Mouse (Mus musculus) lung, postnatal 0 days (tissue): ENCODE measurements at regions not wholly inside any gene's neighbourhood (a gene's known extent, or its start where the extent isn't known, plus 50 kb on each side); places are given as distances from the start of the nearest gene placed in this dataset.
A peak's percentile ranks its signal among the peaks of the same experiment; 100 is the strongest.

Source experiments
- ATAC-seq: fragments of 200-750 bp; cut with Nextera tagmentation; 2 replicates; pipeline ENCODE4 v1.8.0; 2017; ENCODE audit warnings: moderate library complexity
- DNase-seq: peaks from one replicate; pipeline ENCODE4 v3.0.0-alpha.2; 2016; ENCODE audit warnings: low spot score
- H3K27ac ChIP-seq: fragments of 300-500 bp; sonication (generic); 2 replicates; pipeline ENCODE4 v1.5.1; 2014; ENCODE audit warnings: antibody characterized with exemption, mild to moderate bottlenecking, low read length, mixed read lengths
- H3K27me3 ChIP-seq: fragments of 300-500 bp; sonication (generic); replicated peaks from 2 replicates; pipeline ENCODE4 v1.6.1; 2014; ENCODE audit warnings: low read length, mixed read lengths; ENCODE audit not compliant: insufficient read depth
- H3K36me3 ChIP-seq: fragments of 300-500 bp; sonication (generic); 2 replicates; pipeline ENCODE4 v1.6.1; 2014; ENCODE audit warnings: low read length, mixed read lengths; ENCODE audit not compliant: insufficient read depth
- H3K4me1 ChIP-seq: fragments of 300-500 bp; sonication (generic); 2 replicates; pipeline ENCODE4 v1.6.1; 2014; ENCODE audit warnings: antibody characterized with exemption, low read depth, low read length, mixed read lengths; ENCODE audit not compliant: insufficient read depth
- H3K4me2 ChIP-seq: fragments of 300-500 bp; sonication (generic); replicated peaks from 2 replicates; pipeline ENCODE4 v1.6.1; 2014; ENCODE audit warnings: low read depth, mild to moderate bottlenecking, low read length, moderate library complexity, mixed read lengths
- H3K4me3 ChIP-seq: fragments of 300-500 bp; sonication (generic); 2 replicates; pipeline ENCODE4 v1.5.1; 2014; ENCODE audit warnings: low read depth, low read length
- H3K9ac ChIP-seq: fragments of 300-500 bp; sonication (generic); replicated peaks from 2 replicates; pipeline ENCODE4 v1.6.1; 2014; ENCODE audit warnings: low read depth, mild to moderate bottlenecking
- H3K9me3 ChIP-seq: fragments of 300-500 bp; sonication (generic); 2 replicates; pipeline ENCODE4 v1.6.1; 2016; ENCODE audit warnings: low read length, mixed read lengths
- CTCF ChIP-seq: IDR thresholded peaks from 2 replicates; pipeline ENCODE4 v1.5.1; 2016; ENCODE audit warnings: antibody characterized with exemption, mild to moderate bottlenecking
- EP300 ChIP-seq: IDR thresholded peaks from 2 replicates; pipeline ENCODE4 v1.6.1; 2016; ENCODE audit warnings: antibody characterized with exemption, mild to moderate bottlenecking, control low read depth
- WGBS: fragments of 180-500 bp; shearing (Covaris S2); extraction: QIAGEN DNeasy Blood & Tissue Kit; methylation state at CpG from one replicate; pipeline ENCODE4 v1.1.7; 2014; 5-methylcytosine and 5-hydroxymethylcytosine counted together

DNA sequence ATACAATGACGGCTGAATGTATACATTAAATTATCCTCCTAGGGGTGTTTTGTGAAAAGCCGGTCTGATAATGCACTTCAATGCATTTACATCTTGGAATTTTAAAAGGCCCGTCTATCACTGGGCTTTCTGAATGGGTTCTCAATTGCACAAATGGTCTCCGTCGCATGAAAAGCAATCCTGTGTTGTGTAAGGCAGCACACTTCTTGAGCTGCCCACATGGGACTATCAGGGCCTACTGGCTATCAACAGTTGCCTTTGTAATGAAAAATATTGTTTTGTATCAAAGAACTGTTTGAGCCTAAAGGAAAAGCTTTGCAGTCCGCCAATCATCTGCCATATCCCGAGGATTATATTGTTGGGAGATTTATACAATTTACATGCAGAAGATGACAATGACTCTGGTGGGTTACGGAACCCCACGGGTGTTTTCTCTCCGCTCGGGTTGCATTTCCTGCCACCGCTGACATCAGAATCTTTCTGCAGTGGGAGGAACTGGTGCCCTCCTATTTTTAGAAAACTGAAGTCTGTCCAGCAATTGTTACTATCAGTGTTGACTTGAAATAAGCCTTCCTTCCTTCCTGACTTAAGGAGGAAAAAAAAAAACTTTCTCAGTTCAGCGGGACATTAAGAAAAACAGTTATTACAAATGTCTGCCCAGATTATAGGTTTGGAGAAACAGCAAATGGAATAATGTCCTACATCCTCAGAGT lies 118.7 kb downstream of the Tmem26 start:
- no peaks in the 10 kb centered on the region for H3K36me3 ChIP-seq
- peak overlapping the region; percentile 20; the same call in 1 of the 2 replicates for H3K4me2 ChIP-seq
- H3K9ac ChIP-seq = no peak overlapping the region
- WGBS = 28% methylated on average over 13 of the region's 13 CpGs
- TF ChIP-seq EP300 = peak; percentile 86
- TF ChIP-seq CTCF = no peak
- H3K9me3 ChIP-seq = no peaks in the 10 kb centered on the region
- H3K4me1 ChIP-seq = no peaks in the 10 kb centered on the region
- DNase-seq (peak; percentile 57), ATAC-seq (peak; percentile 46)
- H3K27ac ChIP-seq = 0 out of 2 replicates have a peak overlapping the region, but pooled peaks have one; percentile 43
- H3K27me3 ChIP-seq = no peaks in the 10 kb centered on the region
- no peak overlapping the region for H3K4me3 ChIP-seq

DNA sequence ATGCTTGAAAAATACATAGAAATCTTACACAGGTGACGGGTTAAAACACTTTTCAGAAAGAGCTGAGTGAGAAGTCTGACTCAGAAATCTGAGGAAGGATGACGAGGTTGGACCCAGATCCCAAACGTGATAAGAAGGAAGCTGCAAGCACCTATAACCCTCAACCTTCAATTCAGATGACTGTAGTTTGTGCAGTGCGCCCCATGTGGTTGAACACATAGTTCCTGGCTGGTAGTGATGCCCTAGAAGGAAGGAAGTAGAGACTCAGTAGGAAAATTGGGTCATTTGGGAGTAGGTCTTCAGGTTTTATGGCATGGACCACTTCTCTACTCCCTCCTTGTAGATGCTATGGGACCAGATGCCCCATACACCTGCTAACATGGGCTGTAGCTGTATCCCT lies 120.6 kb downstream of the Tmem26 start:
- Histone ChIP-seq H3K27me3 (no peaks in the 10 kb centered on the region), H3K9me3 (no peaks in the 10 kb centered on the region), H3K36me3 (no peaks in the 10 kb centered on the region), H3K27ac (no peak overlapping the region), H3K9ac (no peak overlapping the region), H3K4me1 (no peaks in the 10 kb centered on the region), H3K4me3 (no peak overlapping the region), H3K4me2 (no peak overlapping the region)
- DNase-seq (no peak), ATAC-seq (no peak)
- 75% methylated on average over 4 of the region's 4 CpGs for WGBS
- no peak for TF ChIP-seq CTCF
- TF ChIP-seq EP300 = no peak

- TF ChIP-seq EP300 (no peak), CTCF (no peak)
- H3K27ac ChIP-seq = no peak overlapping the region
- no peak overlapping the region for H3K4me3 ChIP-seq
- H3K4me2 ChIP-seq = no peak overlapping the region
- no peak for ATAC-seq
- H3K36me3 ChIP-seq = no peaks in the 10 kb centered on the region
- no peaks in the 10 kb centered on the region for H3K4me1 ChIP-seq
- DNase-seq = no peak
- 84% methylated on average over 7 of the region's 8 CpGs for WGBS
- H3K9me3 ChIP-seq = no peaks in the 10 kb centered on the region
- H3K27me3 ChIP-seq = no peaks in the 10 kb centered on the region
- no peak overlapping the region for H3K9ac ChIP-seq
These were observed 121.2 kb downstream of the Tmem26 start for GRCm38 (mm10) chr10:68844596-68844995.

DNA sequence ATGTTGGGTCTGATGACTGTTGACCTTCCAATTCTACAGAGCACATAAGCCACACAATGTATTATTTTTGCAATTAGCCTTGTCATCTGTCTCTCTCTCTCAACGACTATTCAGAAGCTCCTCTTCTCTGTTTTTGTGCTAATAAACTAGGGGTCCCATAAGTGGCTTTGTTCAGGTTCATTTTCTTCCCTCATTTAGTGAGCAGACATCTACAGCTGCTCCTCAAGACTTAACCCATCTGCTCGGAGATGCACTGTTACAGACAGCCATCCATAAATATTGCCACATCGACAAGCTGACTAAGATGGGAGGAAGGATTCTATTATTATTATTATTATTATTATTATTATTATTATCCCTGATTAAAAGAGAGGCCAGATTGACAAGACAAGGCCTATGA lies 127.7 kb downstream of the Tmem26 start:
- Histone ChIP-seq H3K9ac (no peak overlapping the region), H3K4me2 (no peak overlapping the region), H3K4me1 (no peaks in the 10 kb centered on the region), H3K27ac (no peak overlapping the region), H3K4me3 (no peak overlapping the region), H3K9me3 (no peaks in the 10 kb centered on the region), H3K36me3 (no peaks in the 10 kb centered on the region), H3K27me3 (no peaks in the 10 kb centered on the region)
- ATAC-seq = no peak
- 70% methylated on average over 3 of the region's 3 CpGs for WGBS
- TF ChIP-seq CTCF = no peak
- TF ChIP-seq EP300 = no peak
- DNase-seq = no peak

- H3K27ac ChIP-seq = no peak overlapping the region
- TF ChIP-seq CTCF (no peak), EP300 (no peak)
- no peaks in the 10 kb centered on the region for H3K4me1 ChIP-seq
- ATAC-seq (no peak), DNase-seq (no peak)
- H3K4me3 ChIP-seq = no peak overlapping the region
- no peak overlapping the region for H3K9ac ChIP-seq
- WGBS = 48% methylated on average over 13 of the region's 13 CpGs
- no peak overlapping the region for H3K4me2 ChIP-seq
- H3K27me3 ChIP-seq = no peaks in the 10 kb centered on the region
- H3K9me3 ChIP-seq = no peaks in the 10 kb centered on the region
- H3K36me3 ChIP-seq = no peaks in the 10 kb centered on the region
These were observed 132.8 kb downstream of the Tmem26 start for GRCm38 (mm10) chr10:68855934-68856891.

- H3K4me1 ChIP-seq = no peaks in the 10 kb centered on the region
- no peak overlapping the region for H3K4me3 ChIP-seq
- no peaks in the 10 kb centered on the region for H3K9me3 ChIP-seq
- no peaks in the 10 kb centered on the region for H3K36me3 ChIP-seq
- WGBS = 54% methylated on average over 8 of the region's 8 CpGs
- DNase-seq (no peak), ATAC-seq (no peak)
- no peak overlapping the region for H3K4me2 ChIP-seq
- TF ChIP-seq EP300 (no peak), CTCF (no peak)
- no peaks in the 10 kb centered on the region for H3K27me3 ChIP-seq
- H3K27ac ChIP-seq = no peak overlapping the region
- no peak overlapping the region for H3K9ac ChIP-seq
These were observed 141.3 kb downstream of the Tmem26 start for GRCm38 (mm10) chr10:68864606-68865378.
